Mouse (Mus musculus) liver, embryonic 11.5 days (tissue): Measurements from ENCODE around the gene Tmem235. TPM values are rescaled to one million over a fixed set of nuclear protein-coding genes. Genes with fewer than 3 reads are reported as not detected.

ENCODE experiments used
- ATAC-seq: fragments of 200-750 bp; cut with Nextera tagmentation; replicated peaks from 2 replicates; pipeline ENCODE4 v1.8.0; 2017; ENCODE audit warnings: moderate number of reproducible peaks, mild to moderate bottlenecking, moderate TSS enrichment, moderate library complexity; ENCODE audit not compliant: low FRiP score
- DNase-seq: peaks from one replicate; pipeline ENCODE4 v3.0.0-alpha.2; 2017; ENCODE audit warnings: low spot score
- H3K27ac ChIP-seq: fragments of 300-500 bp; sonication (generic); 2 replicates; pipeline ENCODE4 v1.5.1; 2014; ENCODE audit warnings: mild to moderate bottlenecking, low read depth, low read length, control low read depth
- H3K27me3 ChIP-seq: fragments of 300-500 bp; sonication (generic); replicated peaks from 2 replicates; pipeline ENCODE4 v1.6.1; 2014; ENCODE audit warnings: low read length, mixed read lengths; ENCODE audit not compliant: control insufficient read depth, insufficient read depth
- H3K36me3 ChIP-seq: fragments of 300-500 bp; sonication (generic); 2 replicates; pipeline ENCODE4 v1.6.1; 2014; ENCODE audit warnings: mild to moderate bottlenecking, low read length, moderate library complexity, mixed read lengths; ENCODE audit not compliant: control insufficient read depth, insufficient read depth
- H3K4me1 ChIP-seq: fragments of 300-500 bp; sonication (generic); replicated peaks from 2 replicates; pipeline ENCODE4 v1.6.1; 2014; ENCODE audit warnings: low read length, mixed read lengths; ENCODE audit not compliant: control insufficient read depth, insufficient read depth
- H3K4me2 ChIP-seq: fragments of 300-500 bp; sonication (generic); 2 replicates; pipeline ENCODE4 v1.6.1; 2014; ENCODE audit warnings: mild to moderate bottlenecking, control low read depth, moderate library complexity
- H3K4me3 ChIP-seq: fragments of 300-500 bp; sonication (generic); 2 replicates; pipeline ENCODE4 v1.5.1; 2014; ENCODE audit warnings: low read depth, low read length, control low read depth
- H3K9ac ChIP-seq: fragments of 300-500 bp; sonication (generic); 2 replicates; pipeline ENCODE4 v1.6.1; 2014; ENCODE audit warnings: low read depth, low read length, control low read depth
- H3K9me3 ChIP-seq: fragments of 300-500 bp; sonication (generic); 2 replicates; pipeline ENCODE4 v1.6.1; 2016; ENCODE audit warnings: low read length, inconsistent platforms, mixed read lengths; ENCODE audit not compliant: control insufficient read depth
- WGBS: fragments of 180-500 bp; shearing (Covaris S2); extraction: QIAGEN DNeasy Blood & Tissue Kit; methylation state at CpG from one replicate; pipeline ENCODE4 v1.1.7; 2014; 5-methylcytosine and 5-hydroxymethylcytosine counted together
- polyA plus RNA-seq: library from polyadenylated mRNA; unstranded; fragments of >200 nt; fragmentation: Nextera tagmentation; extraction: Ambion mirVana; gene quantifications from 2 replicates; pipeline ENCODE4 v1.2.1, GENCODE M21; 2014

Tmem235 gene
- polyA plus RNA-seq, 1 experiment from 2014 or later = not detected

DNA sequence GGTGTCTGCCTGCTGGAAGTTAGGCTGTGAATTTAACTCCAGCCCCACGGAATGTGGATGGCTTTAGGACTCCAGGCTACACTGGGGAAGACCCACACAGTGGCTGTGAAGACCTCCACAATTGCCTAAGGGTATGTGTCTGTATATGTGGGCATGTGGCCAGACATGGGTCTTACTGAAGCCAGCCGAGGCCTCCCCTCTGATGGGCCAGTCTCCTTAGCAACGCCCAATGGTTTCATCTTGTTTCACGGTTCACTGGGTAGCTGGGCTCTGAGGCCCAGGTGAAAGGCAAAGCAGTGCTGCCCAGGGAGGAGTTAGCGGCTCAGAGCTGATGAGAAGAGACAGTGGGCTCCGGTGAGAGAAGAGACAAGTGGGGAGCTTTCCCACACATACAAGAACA is 5.4 kb downstream of the Tmem235 start:
- 64% methylated on average over 6 of the region's 6 CpGs for WGBS
- peaks cover 31% of the 10 kb centered on the region for H3K27me3 ChIP-seq

DNA sequence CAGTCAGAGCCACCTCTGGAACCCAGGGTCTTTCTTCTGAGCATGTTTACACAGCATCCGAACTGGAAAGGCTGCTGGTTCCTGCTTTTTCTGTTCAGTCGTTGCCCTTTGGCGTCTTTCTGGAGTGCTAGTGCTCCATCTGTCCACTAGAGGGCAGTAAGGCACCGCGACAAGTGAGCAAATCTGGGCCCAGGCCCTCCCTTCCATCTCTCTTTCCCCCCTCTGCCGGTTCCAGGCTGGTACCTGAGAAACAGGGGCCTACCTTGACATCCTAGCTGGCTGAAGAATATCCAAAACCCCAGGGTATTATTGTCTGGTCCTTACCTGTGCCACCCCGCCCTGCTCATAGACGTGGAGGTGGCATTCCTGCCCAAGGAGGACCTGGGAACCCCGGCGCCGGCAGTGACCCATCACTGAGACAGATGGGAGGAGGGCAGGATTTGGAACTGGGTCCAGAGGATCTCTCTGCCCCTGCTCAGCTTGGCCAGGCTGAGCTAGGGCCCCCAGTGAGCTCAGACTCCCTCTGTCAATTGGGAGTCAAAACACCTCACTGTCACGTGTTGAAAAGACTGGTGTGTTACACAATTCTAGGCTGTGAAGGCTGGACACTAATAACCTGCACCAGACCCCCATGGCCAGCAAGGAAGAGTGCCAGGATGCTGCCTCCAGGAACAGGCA is 10.3 kb downstream of the Tmem235 start:
- DNase-seq (peak; percentile 69), ATAC-seq (no peak)
- H3K4me1 ChIP-seq = peaks cover 22% of the 10 kb centered on the region
- WGBS = 36% methylated on average over 12 of the region's 12 CpGs
- H3K27me3 ChIP-seq = peaks cover 16% of the 10 kb centered on the region
- H3K4me3 ChIP-seq = no peak overlapping the region
- H3K9ac ChIP-seq = no peak overlapping the region
- no peaks in the 10 kb centered on the region for H3K9me3 ChIP-seq
- H3K27ac ChIP-seq = no peak overlapping the region
- no peaks in the 10 kb centered on the region for H3K36me3 ChIP-seq
- H3K4me2 ChIP-seq = no peak overlapping the region

More for the DNA sequence above, 5.4 kb downstream of the Tmem235 start:
- ATAC-seq = no peak
- no peaks in the 10 kb centered on the region for H3K36me3 ChIP-seq
- H3K4me1 ChIP-seq = no peaks in the 10 kb centered on the region; the same call in 1 of the 2 replicates
- H3K27ac ChIP-seq = no peak overlapping the region
- no peak for DNase-seq
- no peak overlapping the region for H3K4me2 ChIP-seq
- H3K9me3 ChIP-seq = no peaks in the 10 kb centered on the region
- H3K4me3 ChIP-seq = no peak overlapping the region
- H3K9ac ChIP-seq = no peak overlapping the region

DNA sequence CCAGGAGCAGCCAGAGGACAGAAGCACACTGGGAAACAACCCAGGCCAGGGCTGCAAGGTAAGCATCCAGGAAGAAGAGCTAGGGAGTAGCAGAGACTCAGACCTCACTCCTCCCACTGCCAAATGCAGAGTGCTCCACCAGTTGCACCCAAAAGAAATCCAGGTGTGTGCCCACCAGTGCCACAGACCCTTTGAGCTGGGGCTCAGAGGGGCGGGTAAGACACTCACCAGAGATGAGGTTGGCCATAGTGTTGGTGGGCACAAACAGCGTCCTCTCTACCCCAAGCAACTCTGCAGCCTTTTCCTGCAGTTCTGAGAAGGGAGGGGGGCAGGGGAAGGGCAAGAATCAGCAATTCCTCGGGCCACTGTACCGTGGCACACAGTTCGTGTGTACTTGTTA is 10.8 kb downstream of the Tmem235 start:
- Histone ChIP-seq H3K4me2 (no peak overlapping the region), H3K36me3 (no peaks in the 10 kb centered on the region), H3K27ac (no peak overlapping the region), H3K9ac (no peak overlapping the region), H3K9me3 (no peaks in the 10 kb centered on the region), H3K4me3 (no peak overlapping the region), H3K4me1 (peaks cover 25% of the 10 kb centered on the region), H3K27me3 (peaks cover 16% of the 10 kb centered on the region)
- no peak for DNase-seq
- 53% methylated on average over 5 of the region's 5 CpGs for WGBS
- no peak for ATAC-seq

DNA sequence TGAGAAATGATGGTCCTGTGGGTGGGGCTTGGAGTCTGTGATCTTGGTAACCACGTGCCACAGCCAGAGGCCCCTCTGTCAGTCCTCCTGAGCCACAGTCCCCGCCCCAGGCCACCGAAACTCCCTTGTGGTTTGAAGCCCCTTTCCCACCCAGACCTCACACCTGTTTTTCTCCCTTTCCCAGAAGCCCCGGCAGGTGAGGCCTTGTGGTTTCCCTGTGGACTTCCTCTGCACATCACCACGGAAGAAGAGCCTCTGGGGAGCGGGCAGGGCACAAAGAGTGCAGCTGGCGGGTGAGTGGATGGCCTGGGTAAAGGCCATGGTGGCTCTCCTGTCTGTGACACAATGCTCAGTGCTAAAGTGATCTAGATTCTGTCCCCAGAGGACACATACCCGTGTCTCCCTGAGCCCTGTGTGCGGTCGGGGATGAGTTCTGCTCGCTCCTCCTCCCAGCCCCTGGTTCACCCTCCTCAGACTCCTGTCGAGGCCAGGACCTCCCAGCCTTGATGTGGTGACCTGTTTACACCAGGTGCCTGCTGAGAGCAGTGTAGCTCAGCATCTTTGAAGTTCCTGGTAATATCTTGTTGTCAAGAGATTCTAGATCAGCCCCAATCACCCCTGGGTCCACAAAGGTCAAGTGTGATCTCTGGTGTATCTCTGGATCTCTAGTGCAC is 11.5 kb downstream of the Tmem235 start:
- Histone ChIP-seq H3K4me3 (no peak overlapping the region), H3K4me2 (peak overlapping the region; percentile 94), H3K4me1 (peaks cover 26% of the 10 kb centered on the region), H3K27ac (no peak overlapping the region), H3K36me3 (no peaks in the 10 kb centered on the region), H3K9me3 (no peaks in the 10 kb centered on the region), H3K27me3 (peaks cover 16% of the 10 kb centered on the region), H3K9ac (no peak overlapping the region)
- DNase-seq = no peak
- ATAC-seq = no peak
- WGBS = 36% methylated on average over 12 of the region's 12 CpGs

DNA sequence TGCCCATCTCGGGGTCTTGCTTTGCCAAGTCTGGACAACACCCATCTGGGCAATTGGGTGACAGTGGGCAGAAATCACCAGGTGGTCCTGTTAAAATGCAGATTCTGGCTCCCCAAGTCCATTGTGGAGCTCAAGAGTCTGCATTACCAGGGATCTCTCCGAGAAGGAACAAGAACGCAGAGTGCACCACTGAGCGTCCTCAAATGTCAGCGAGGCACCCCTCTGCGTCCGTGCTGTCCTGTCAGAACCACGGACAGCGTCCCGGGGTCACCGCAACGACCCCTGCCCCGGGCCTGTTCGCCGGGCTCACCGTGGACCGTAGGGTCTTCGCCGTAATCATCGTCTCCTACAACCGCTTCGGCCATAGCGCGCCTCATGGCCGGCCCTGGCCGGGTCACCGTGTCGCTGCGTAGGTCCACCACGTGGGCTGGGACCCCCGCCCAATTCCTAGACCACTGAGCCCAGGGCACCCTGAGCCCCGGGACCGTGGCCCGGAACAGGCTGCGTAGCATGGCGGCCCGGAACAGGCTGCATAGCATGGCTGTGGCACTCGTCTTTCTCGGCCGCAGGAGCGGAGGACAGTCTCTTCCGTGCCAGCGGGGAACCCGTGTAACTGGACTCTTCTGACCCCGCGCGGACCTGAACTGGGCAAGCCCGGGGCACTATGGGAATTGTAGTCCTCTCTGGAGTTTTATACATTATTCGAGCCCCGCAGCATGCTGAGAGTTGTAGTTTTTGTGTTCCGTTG is 12.5 kb downstream of the Tmem235 start, which contains the start of gene Tha1:
TSS of gene Tha1 (minus strand) at position 621 of the 748 bp plus-strand sequence.
- H3K4me1 ChIP-seq = peaks cover 31% of the 10 kb centered on the region
- H3K9me3 ChIP-seq = no peaks in the 10 kb centered on the region
- H3K27ac ChIP-seq = no peak within 1 kb of the TSS
- peak within 1 kb of the TSS; percentile 94 for H3K4me2 ChIP-seq
- H3K9ac ChIP-seq = peak within 1 kb of the TSS; percentile 66
- H3K4me3 ChIP-seq = peak within 1 kb of the TSS; percentile 70
- WGBS = 2% methylated on average over 51 of the region's 51 CpGs
- H3K36me3 ChIP-seq = no peaks in the 10 kb centered on the region
- peaks cover 14% of the 10 kb centered on the region for H3K27me3 ChIP-seq
- ATAC-seq = no peak
- DNase-seq = peak; percentile 72

DNA sequence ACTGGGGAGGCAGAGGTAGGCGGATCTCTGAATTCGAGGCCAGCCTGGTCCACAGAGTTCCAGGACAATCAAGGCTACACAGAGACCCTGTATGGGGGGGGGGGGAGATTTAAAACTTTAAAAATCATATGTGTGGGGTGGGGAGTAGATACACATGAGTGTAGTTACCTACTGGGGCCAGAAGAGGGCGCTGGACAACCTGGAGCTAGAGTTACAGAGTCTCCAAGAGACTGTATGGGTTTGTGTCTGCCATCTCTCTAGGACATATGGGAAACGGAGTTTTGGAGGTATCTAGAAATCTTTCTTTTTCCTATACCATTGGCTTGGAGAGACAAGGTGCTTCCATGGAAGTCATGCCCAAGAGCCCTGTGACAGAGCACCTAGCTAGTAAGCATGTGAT is 13.9 kb downstream of the Tmem235 start:
- H3K36me3 ChIP-seq = no peaks in the 10 kb centered on the region
- ATAC-seq (no peak), DNase-seq (no peak)
- no peaks in the 10 kb centered on the region for H3K9me3 ChIP-seq
- no peak overlapping the region for H3K27ac ChIP-seq
- H3K4me2 ChIP-seq = no peak overlapping the region
- peaks cover 14% of the 10 kb centered on the region for H3K27me3 ChIP-seq
- peaks cover 44% of the 10 kb centered on the region for H3K4me1 ChIP-seq
- H3K4me3 ChIP-seq = no peak overlapping the region
- 49% methylated on average over 4 of the region's 4 CpGs for WGBS
- H3K9ac ChIP-seq = no peak overlapping the region

DNA sequence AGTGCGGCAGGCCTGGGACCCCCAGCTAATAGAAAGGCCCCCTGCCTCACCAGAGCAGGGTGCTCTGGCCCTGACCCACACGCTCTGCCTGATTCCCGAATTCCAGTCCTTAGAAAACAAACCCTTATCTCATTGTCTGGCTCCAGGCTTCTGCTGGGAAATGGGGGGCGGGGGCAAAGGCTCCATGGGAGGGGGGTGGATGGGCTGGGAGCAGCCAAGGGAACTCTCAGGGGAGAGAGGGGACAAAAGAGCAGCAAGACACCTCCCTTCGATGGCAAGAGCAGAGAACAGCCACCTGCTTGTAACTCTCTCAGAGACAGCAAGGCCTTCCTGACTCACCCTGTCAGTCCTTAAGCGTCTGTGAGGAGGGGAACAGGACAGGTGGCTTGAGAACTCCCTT is 15.1 kb downstream of the Tmem235 start:
- H3K4me2 ChIP-seq = no peak overlapping the region
- H3K9ac ChIP-seq = no peak overlapping the region
- H3K9me3 ChIP-seq = no peaks in the 10 kb centered on the region
- WGBS = 46% methylated on average over 6 of the region's 6 CpGs
- H3K27ac ChIP-seq = no peak overlapping the region
- no peak for ATAC-seq
- H3K27me3 ChIP-seq = peaks cover 14% of the 10 kb centered on the region
- no peak for DNase-seq
- H3K36me3 ChIP-seq = no peaks in the 10 kb centered on the region
- no peak overlapping the region for H3K4me3 ChIP-seq
- peaks cover 47% of the 10 kb centered on the region for H3K4me1 ChIP-seq

DNA sequence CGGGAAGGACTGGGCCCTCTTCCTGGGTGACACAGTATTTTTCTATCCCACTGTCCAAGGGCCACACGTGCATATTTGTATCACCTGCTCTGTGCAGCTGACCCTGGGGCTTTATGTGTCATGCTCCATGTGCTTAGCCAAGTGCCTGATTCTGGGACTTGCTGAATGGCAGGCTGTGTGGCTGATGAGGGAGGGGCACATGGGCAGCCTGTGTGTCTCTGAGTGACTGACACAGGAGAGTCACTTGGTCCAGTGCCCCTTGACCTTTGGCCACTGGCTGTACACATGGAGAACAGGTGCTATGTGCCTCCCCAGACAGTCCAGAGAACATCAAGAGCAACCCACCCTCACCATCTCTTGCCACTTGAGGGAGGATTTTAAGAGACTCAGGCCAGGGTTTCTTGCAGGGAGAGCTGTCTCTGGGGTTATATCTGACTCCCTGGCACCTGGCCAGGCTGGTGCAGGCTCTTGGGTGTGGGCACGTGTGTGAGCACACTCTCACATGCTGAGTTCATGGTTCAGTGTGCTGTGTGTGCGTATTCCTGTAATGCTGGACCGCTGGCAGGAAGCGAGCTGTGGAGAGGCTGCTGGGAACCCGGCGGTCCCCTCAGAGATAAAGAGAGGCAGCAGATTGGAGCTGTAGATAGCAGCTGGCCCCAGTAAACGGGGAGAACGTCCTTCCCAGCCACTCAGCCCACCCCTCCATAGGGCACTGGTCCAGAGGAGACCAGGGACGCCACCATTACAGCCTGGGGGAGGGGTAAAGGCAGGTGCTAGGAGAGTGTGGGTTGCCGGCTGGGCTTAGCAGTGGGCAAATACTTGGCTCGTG is 17.6 kb downstream of the Tmem235 start:
- ATAC-seq (0 out of 2 replicates have a peak, but pooled peaks have one; percentile 31), DNase-seq (no peak)
- Histone ChIP-seq H3K27ac (peak overlapping the region; percentile 67), H3K9ac (peak overlapping the region; percentile 34), H3K36me3 (no peaks in the 10 kb centered on the region), H3K4me1 (peaks cover 46% of the 10 kb centered on the region), H3K4me3 (0 out of 2 replicates have a peak overlapping the region, but pooled peaks have one; percentile 3), H3K4me2 (peak overlapping the region; percentile 44), H3K27me3 (peaks cover under 1% of the 10 kb centered on the region), H3K9me3 (no peaks in the 10 kb centered on the region)
- WGBS = 14% methylated on average over 13 of the region's 13 CpGs
